ENCODE assay signal across 32 mouse cellular contexts in genomic region chr17:27643756-27644155, GRCm38 (mm10). TPM values are rescaled to one million over a fixed set of nuclear protein-coding genes. Genes with fewer than 3 reads are reported as not detected.
DNase-seq lines count a peak whose midpoint lies in the region; ATAC-seq and TF ChIP-seq lines count a peak whose summit lies in the region.
"Had no signal": no experiment of that assay in that cellular context is flagged by ENCODE, and none has a peak within 500 bp of the region (broad histone marks: within the 10 kb centered on the region; RNA-seq: fewer than 3 reads in every experiment).

No protein-coding gene starts in this region.

- no peak for DNase-seq in forebrain, postnatal 0 days
- peak; percentile 37 for DNase-seq in retina, postnatal 1 day
- DNase-seq in retina, embryonic 14.5 days (ENCODE audit: low spot score) = no peak
- no peak for DNase-seq in hindbrain, postnatal 0 days (ENCODE audit: low spot score)
- DNase-seq: adrenal gland, postnatal 14 days; cerebellum, adult 8-10 months; gastrocnemius, postnatal 10 days; heart, postnatal 10 days; kidney, adult 2 months; kidney, postnatal 4 days; lung, postnatal 14 days; thymus, postnatal 25 days had no signal

- H3K4me3 ChIP-seq in forebrain, embryonic 12.5 days (replicated peaks) = no peak overlapping the region
- H3K4me3 ChIP-seq in forebrain, postnatal 0 days (ENCODE audit: low read depth, low read length) = no peak overlapping the region
- no peak overlapping the region for H3K4me3 ChIP-seq in hindbrain, embryonic 13.5 days
- H3K4me3 ChIP-seq in hindbrain, embryonic 12.5 days = no peak overlapping the region
- H3K4me3 ChIP-seq in hindbrain, postnatal 0 days (ENCODE audit: low read length) = no peak overlapping the region
- H3K4me3 ChIP-seq: embryonic facial prominence, embryonic 13.5 days; heart, embryonic 13.5 days; intestine, embryonic 15.5 days; limb, embryonic 12.5 days; liver, embryonic 15.5 days had no signal

- H3K4me1 ChIP-seq in forebrain, embryonic 12.5 days = peaks cover 11% of the 10 kb centered on the region; the same call in 1 of the 2 replicates
- peaks cover 12% of the 10 kb centered on the region; the same call in 1 of the 2 replicates for H3K4me1 ChIP-seq in forebrain, postnatal 0 days (ENCODE audit: insufficient read depth)
- peaks cover 16% of the 10 kb centered on the region for H3K4me1 ChIP-seq in hindbrain, embryonic 13.5 days (replicated peaks)
- H3K4me1 ChIP-seq in hindbrain, embryonic 12.5 days = peaks cover 13% of the 10 kb centered on the region
- H3K4me1 ChIP-seq in hindbrain, postnatal 0 days (ENCODE audit: insufficient read depth, low read length) = no peaks in the 10 kb centered on the region

- no peak for ATAC-seq in forebrain, embryonic 12.5 days (ENCODE audit: low FRiP score)
- ATAC-seq in forebrain, postnatal 0 days = no peak
- ATAC-seq in hindbrain, embryonic 13.5 days (ENCODE audit: low FRiP score) = no peak
- ATAC-seq in hindbrain, embryonic 12.5 days (ENCODE audit: low FRiP score) = no peak
- no peak for ATAC-seq in hindbrain, postnatal 0 days
- ATAC-seq: CD4-positive, CD25-positive, alpha-beta regulatory T cell, adult 4 months; intestine, embryonic 15.5 days; midbrain, embryonic 16.5 days had no signal

- WGBS in forebrain, embryonic 12.5 days = 83% methylated on average over 9 of the region's 9 CpGs
- 86% methylated on average over 9 of the region's 9 CpGs for WGBS in forebrain, postnatal 0 days
- 87% methylated on average over 9 of the region's 9 CpGs for WGBS in hindbrain, embryonic 13.5 days
- 87% methylated on average over 9 of the region's 9 CpGs for WGBS in hindbrain, embryonic 12.5 days
- WGBS in hindbrain, postnatal 0 days = 79% methylated on average over 9 of the region's 9 CpGs

- no peaks in the 10 kb centered on the region for H3K9me3 ChIP-seq in forebrain, embryonic 12.5 days
- H3K9me3 ChIP-seq in forebrain, postnatal 0 days (ENCODE audit: low read length) = no peaks in the 10 kb centered on the region
- no peaks in the 10 kb centered on the region for H3K9me3 ChIP-seq in hindbrain, embryonic 13.5 days
- no peaks in the 10 kb centered on the region for H3K9me3 ChIP-seq in hindbrain, embryonic 12.5 days (replicated peaks)
- H3K9me3 ChIP-seq in hindbrain, postnatal 0 days (ENCODE audit: low read length) = no peaks in the 10 kb centered on the region
- H3K9me3 ChIP-seq: embryonic facial prominence, embryonic 13.5 days; heart, embryonic 13.5 days; intestine, embryonic 15.5 days; limb, embryonic 12.5 days; liver, embryonic 15.5 days had no signal

- H3K4me2 ChIP-seq in forebrain, embryonic 12.5 days = no peak overlapping the region
- no peak overlapping the region for H3K4me2 ChIP-seq in forebrain, postnatal 0 days (ENCODE audit: low read depth)
- no peak overlapping the region for H3K4me2 ChIP-seq in hindbrain, embryonic 13.5 days
- no peak overlapping the region for H3K4me2 ChIP-seq in hindbrain, embryonic 12.5 days (replicated peaks)
- H3K4me2 ChIP-seq in hindbrain, postnatal 0 days (ENCODE audit: low read depth, low read length) = no peak overlapping the region
- H3K4me2 ChIP-seq: embryonic facial prominence, embryonic 13.5 days; heart, embryonic 13.5 days; limb, embryonic 12.5 days; liver, embryonic 15.5 days had no signal

- no peak for TF ChIP-seq CTCF in forebrain, postnatal 0 days (IDR thresholded peaks at IDR 0.05; ENCODE audit: low read depth)
- no peak for TF ChIP-seq CTCF in hindbrain, postnatal 0 days (IDR thresholded peaks at IDR 0.05; ENCODE audit: low read depth)

- no peaks in the 10 kb centered on the region for H3K36me3 ChIP-seq in forebrain, embryonic 12.5 days (replicated peaks)
- no peaks in the 10 kb centered on the region for H3K36me3 ChIP-seq in forebrain, postnatal 0 days (ENCODE audit: insufficient read depth)
- H3K36me3 ChIP-seq in hindbrain, embryonic 13.5 days = no peaks in the 10 kb centered on the region
- H3K36me3 ChIP-seq in hindbrain, embryonic 12.5 days = no peaks in the 10 kb centered on the region
- H3K36me3 ChIP-seq in hindbrain, postnatal 0 days (ENCODE audit: insufficient read depth, low read length) = no peaks in the 10 kb centered on the region
- H3K36me3 ChIP-seq: embryonic facial prominence, embryonic 13.5 days; heart, embryonic 13.5 days; intestine, embryonic 15.5 days; limb, embryonic 12.5 days; liver, embryonic 15.5 days had no signal

- 0 out of 2 replicates have a peak, but pooled peaks cover 3% of the 10 kb centered on the region for H3K27me3 ChIP-seq in forebrain, embryonic 12.5 days
- no peaks in the 10 kb centered on the region for H3K27me3 ChIP-seq in forebrain, postnatal 0 days (ENCODE audit: insufficient read depth, low read length)
- no peaks in the 10 kb centered on the region for H3K27me3 ChIP-seq in hindbrain, embryonic 13.5 days
- H3K27me3 ChIP-seq in hindbrain, embryonic 12.5 days = no peaks in the 10 kb centered on the region; the same call in 1 of the 2 replicates
- H3K27me3 ChIP-seq in hindbrain, postnatal 0 days (ENCODE audit: insufficient read depth, low read length) = no peaks in the 10 kb centered on the region
- H3K27me3 ChIP-seq: embryonic facial prominence, embryonic 13.5 days; intestine, embryonic 15.5 days; limb, embryonic 12.5 days; liver, embryonic 15.5 days had no signal

- H3K9ac ChIP-seq in forebrain, embryonic 12.5 days = no peak overlapping the region
- H3K9ac ChIP-seq in forebrain, postnatal 0 days = no peak overlapping the region
- no peak overlapping the region for H3K9ac ChIP-seq in hindbrain, embryonic 13.5 days
- H3K9ac ChIP-seq in hindbrain, embryonic 12.5 days = no peak overlapping the region
- no peak overlapping the region for H3K9ac ChIP-seq in hindbrain, postnatal 0 days (replicated peaks; ENCODE audit: low read length)
- H3K9ac ChIP-seq: embryonic facial prominence, embryonic 13.5 days; heart, embryonic 13.5 days; intestine, embryonic 15.5 days; limb, embryonic 12.5 days; liver, embryonic 15.5 days; lung, embryonic 14.5 days had no signal

- H3K27ac ChIP-seq in forebrain, embryonic 12.5 days = peak overlapping the region; percentile 13; the same call in 1 of the 2 replicates
- H3K27ac ChIP-seq in forebrain, postnatal 0 days (ENCODE audit: low read depth, low read length) = no peak overlapping the region
- peak overlapping the region; percentile 91 for H3K27ac ChIP-seq in hindbrain, embryonic 13.5 days
- H3K27ac ChIP-seq in hindbrain, embryonic 12.5 days = no peak overlapping the region
- peak overlapping the region; percentile 85; the same call in 1 of the 2 replicates for H3K27ac ChIP-seq in hindbrain, postnatal 0 days
- H3K27ac ChIP-seq: embryonic facial prominence, embryonic 13.5 days; heart, embryonic 13.5 days; limb, embryonic 12.5 days; liver, embryonic 15.5 days had no signal

RNA-seq across cellular contexts. Expression of gene Rps10, which starts 7.3 kb away (rescaled TPM):
- 699 and 734 TPM in 2 replicates for polyA plus RNA-seq in forebrain, embryonic 12.5 days (2016; fragmentation: Nextera tagmentation; extraction: Ambion mirVana)
- 1,348 and 1,517 TPM in 2 replicates for total RNA-seq in forebrain, postnatal 0 days (2014; rRNA removed)
- polyA plus RNA-seq in forebrain, postnatal 0 days (2015; fragmentation: Nextera tagmentation; extraction: Ambion mirVana) = 502 and 620 TPM in 2 replicates
- 565 and 583 TPM in 2 replicates for polyA plus RNA-seq in hindbrain, embryonic 13.5 days (2015; fragmentation: Nextera tagmentation; extraction: Ambion mirVana)
- polyA plus RNA-seq in hindbrain, embryonic 12.5 days (2016; fragmentation: Nextera tagmentation; extraction: Ambion mirVana) = 618 and 712 TPM in 2 replicates
- total RNA-seq in hindbrain, postnatal 0 days (2014; rRNA removed) = 1,174 and 1,303 TPM in 2 replicates
- polyA plus RNA-seq in hindbrain, postnatal 0 days (2015; fragmentation: Nextera tagmentation; extraction: Ambion mirVana) = 497 and 519 TPM in 2 replicates

RNA-seq across cellular contexts. Expression of gene RPS10-NUDT3, which starts 8.7 kb away (rescaled TPM):
- not detected in 2 replicates for polyA plus RNA-seq in forebrain, embryonic 12.5 days (2016; fragmentation: Nextera tagmentation; extraction: Ambion mirVana)
- not detected in 2 replicates for total RNA-seq in forebrain, postnatal 0 days (2014; rRNA removed)
- polyA plus RNA-seq in forebrain, postnatal 0 days (2015; fragmentation: Nextera tagmentation; extraction: Ambion mirVana) = not detected in 2 replicates
- not detected in 2 replicates for polyA plus RNA-seq in hindbrain, embryonic 13.5 days (2015; fragmentation: Nextera tagmentation; extraction: Ambion mirVana)
- not detected in 2 replicates for polyA plus RNA-seq in hindbrain, embryonic 12.5 days (2016; fragmentation: Nextera tagmentation; extraction: Ambion mirVana)
- not detected in 2 replicates for total RNA-seq in hindbrain, postnatal 0 days (2014; rRNA removed)
- polyA plus RNA-seq in hindbrain, postnatal 0 days (2015; fragmentation: Nextera tagmentation; extraction: Ambion mirVana) = not detected in 2 replicates
- total RNA-seq: adrenal gland, postnatal 14 days; common myeloid progenitor, adult 5-6 weeks; gastrocnemius, postnatal 10 days; hematopoietic stem cell, adult 5-6 weeks; left cerebral cortex, postnatal 14 days; liver, adult 2 months had no signal
- polyA plus RNA-seq: CD4-positive, CD25-positive, alpha-beta regulatory T cell, adult 4 months; embryonic facial prominence, embryonic 13.5 days; gonadal fat pad, adult 2 months; heart, embryonic 13.5 days; intestine, embryonic 15.5 days; kidney, adult 2 months; kidney, embryonic 16.5 days; limb, embryonic 12.5 days; liver, adult 2 months; liver, embryonic 15.5 days; lung, embryonic 14.5 days; midbrain, embryonic 16.5 days; neural tube, embryonic 11.5 days; small intestine, adult 2 months; stomach, embryonic 14.5 days had no signal

RNA-seq across cellular contexts. Expression of gene Pacsin1, which starts 11.6 kb away (rescaled TPM):
- 9.0 and 12.7 TPM in 2 replicates for polyA plus RNA-seq in forebrain, embryonic 12.5 days (2016; fragmentation: Nextera tagmentation; extraction: Ambion mirVana)
- total RNA-seq in forebrain, postnatal 0 days (2014; rRNA removed) = 29.3 and 38.7 TPM in 2 replicates
- polyA plus RNA-seq in forebrain, postnatal 0 days (2015; fragmentation: Nextera tagmentation; extraction: Ambion mirVana) = 42.5 and 62.5 TPM in 2 replicates
- polyA plus RNA-seq in hindbrain, embryonic 13.5 days (2015; fragmentation: Nextera tagmentation; extraction: Ambion mirVana) = 27.9 and 31.0 TPM in 2 replicates
- polyA plus RNA-seq in hindbrain, embryonic 12.5 days (2016; fragmentation: Nextera tagmentation; extraction: Ambion mirVana) = 11.0 and 13.4 TPM in 2 replicates
- 38.3 and 62.9 TPM in 2 replicates for total RNA-seq in hindbrain, postnatal 0 days (2014; rRNA removed)
- polyA plus RNA-seq in hindbrain, postnatal 0 days (2015; fragmentation: Nextera tagmentation; extraction: Ambion mirVana) = 80.0 and 85.1 TPM in 2 replicates
- total RNA-seq: common myeloid progenitor, adult 5-6 weeks; hematopoietic stem cell, adult 5-6 weeks; liver, adult 2 months had no signal

RNA-seq across cellular contexts. Expression of gene Nudt3, which starts 20.5 kb away (rescaled TPM):
- 170 and 178 TPM in 2 replicates for polyA plus RNA-seq in forebrain, embryonic 12.5 days (2016; fragmentation: Nextera tagmentation; extraction: Ambion mirVana)
- total RNA-seq in forebrain, postnatal 0 days (2014; rRNA removed) = 324 and 329 TPM in 2 replicates
- 249 TPM in 2 replicates for polyA plus RNA-seq in forebrain, postnatal 0 days (2015; fragmentation: Nextera tagmentation; extraction: Ambion mirVana)
- 225 and 235 TPM in 2 replicates for polyA plus RNA-seq in hindbrain, embryonic 13.5 days (2015; fragmentation: Nextera tagmentation; extraction: Ambion mirVana)
- polyA plus RNA-seq in hindbrain, embryonic 12.5 days (2016; fragmentation: Nextera tagmentation; extraction: Ambion mirVana) = 199 and 204 TPM in 2 replicates
- total RNA-seq in hindbrain, postnatal 0 days (2014; rRNA removed) = 252 and 264 TPM in 2 replicates
- polyA plus RNA-seq in hindbrain, postnatal 0 days (2015; fragmentation: Nextera tagmentation; extraction: Ambion mirVana) = 210 and 220 TPM in 2 replicates

Comparison
In these comparisons a context has a peak if more than half of its experiments do, and no peak if none do; other contexts are left out.
1. H3K27ac ChIP-seq: peak in forebrain, embryonic 12.5 days (single experiment), hindbrain, embryonic 13.5 days (single experiment) and hindbrain, postnatal 0 days (single experiment); none in forebrain, postnatal 0 days (single experiment) and hindbrain, embryonic 12.5 days (single experiment).